Mouse (Mus musculus): ENCODE measurements at regions not wholly inside any gene's neighbourhood (a gene's known extent, or its start where the extent isn't known, plus 50 kb on each side); places are given as distances from the start of the nearest gene placed in this dataset.
"Not testable (repeated sequence)": the region's sequence is repeated elsewhere in the genome, so short reads cannot be mapped to it uniquely, and the experiment has no call there.

GRCm38 (mm10) chr7:64011563-64012267, 73.0 kb upstream of the Klf13 start:
- peak; percentile 77 for ATAC-seq (ENCODE audit: extremely low read depth, insufficient number of reproducible peaks, low FRiP score, poor library complexity, severe bottlenecking)

GRCm38 (mm10) chr7:64010640-64011039, 71.9 kb upstream of the Klf13 start:
- ATAC-seq (ENCODE audit: extremely low read depth, insufficient number of reproducible peaks, low FRiP score, poor library complexity, severe bottlenecking) = no peak

GRCm38 (mm10) chr7:64007766-64008165, 69.1 kb upstream of the Klf13 start:
- ATAC-seq (ENCODE audit: extremely low read depth, insufficient number of reproducible peaks, low FRiP score, poor library complexity, severe bottlenecking) = no peak

- no peak for ATAC-seq (ENCODE audit: extremely low read depth, insufficient number of reproducible peaks, low FRiP score, poor library complexity, severe bottlenecking)
Measured at GRCm38 (mm10) chr7:64006935-64007334, 68.2 kb upstream of the Klf13 start.

GRCm38 (mm10) chr7:64005765-64006164, 67.0 kb upstream of the Klf13 start:
- ATAC-seq (ENCODE audit: extremely low read depth, insufficient number of reproducible peaks, low FRiP score, poor library complexity, severe bottlenecking) = peak; percentile 33; the same call in 1 of the 2 replicates

- ATAC-seq (ENCODE audit: extremely low read depth, insufficient number of reproducible peaks, low FRiP score, poor library complexity, severe bottlenecking) = peak; percentile 67
Measured at GRCm38 (mm10) chr7:64003904-64004303, 65.2 kb upstream of the Klf13 start.

GRCm38 (mm10) chr7:64001611-64002111, 62.9 kb upstream of the Klf13 start:
- no peak for ATAC-seq (ENCODE audit: extremely low read depth, insufficient number of reproducible peaks, low FRiP score, poor library complexity, severe bottlenecking)

GRCm38 (mm10) chr7:63998995-63999960, 60.6 kb upstream of the Klf13 start:
- peak; percentile 72 for ATAC-seq (ENCODE audit: extremely low read depth, insufficient number of reproducible peaks, low FRiP score, poor library complexity, severe bottlenecking)

GRCm38 (mm10) chr7:63997997-63998396, 59.3 kb upstream of the Klf13 start:
- ATAC-seq (ENCODE audit: extremely low read depth, insufficient number of reproducible peaks, low FRiP score, poor library complexity, severe bottlenecking) = no peak

- no peak for ATAC-seq (ENCODE audit: extremely low read depth, insufficient number of reproducible peaks, low FRiP score, poor library complexity, severe bottlenecking)
Measured at GRCm38 (mm10) chr7:63996581-63997098, 57.9 kb upstream of the Klf13 start.

- no peak for ATAC-seq (ENCODE audit: extremely low read depth, insufficient number of reproducible peaks, low FRiP score, poor library complexity, severe bottlenecking)
Measured at GRCm38 (mm10) chr7:63995255-63995980, 56.7 kb upstream of the Klf13 start.

GRCm38 (mm10) chr7:63994769-63995168, 56.1 kb upstream of the Klf13 start:
- not testable (repeated sequence) for ATAC-seq (ENCODE audit: extremely low read depth, insufficient number of reproducible peaks, low FRiP score, poor library complexity, severe bottlenecking)

- no peak for ATAC-seq (ENCODE audit: extremely low read depth, insufficient number of reproducible peaks, low FRiP score, poor library complexity, severe bottlenecking)
Measured at GRCm38 (mm10) chr7:63992155-63992554, 53.4 kb upstream of the Klf13 start.

- ATAC-seq (ENCODE audit: extremely low read depth, insufficient number of reproducible peaks, low FRiP score, poor library complexity, severe bottlenecking) = no peak
Measured at GRCm38 (mm10) chr7:63991085-63992010, 52.6 kb upstream of the Klf13 start.

GRCm38 (mm10) chr7:63990312-63991028, 51.8 kb upstream of the Klf13 start:
- peak; percentile 16; the same call in 1 of the 2 replicates for ATAC-seq (ENCODE audit: extremely low read depth, insufficient number of reproducible peaks, low FRiP score, poor library complexity, severe bottlenecking)

- peak; percentile 37; the same call in 1 of the 2 replicates for ATAC-seq (ENCODE audit: extremely low read depth, insufficient number of reproducible peaks, low FRiP score, poor library complexity, severe bottlenecking)
Measured at GRCm38 (mm10) chr7:63989736-63990135, 51.0 kb upstream of the Klf13 start.
